Mouse (Mus musculus) ES-E14 (cell line): Measurements from ENCODE around the gene Cd5. TPM values are rescaled to one million over a fixed set of nuclear protein-coding genes. Genes with fewer than 3 reads are reported as not detected.

Experiments
- DNase-seq: peaks from one replicate; pipeline ENCODE4 v3.0.0-alpha.2; 2013; ENCODE audit warnings: low read depth, low spot score
- H3K27ac ChIP-seq: 2 replicates; pipeline ENCODE4 v1.5.1; 2012; ENCODE audit warnings: low read depth, mild to moderate bottlenecking, low read length, moderate library complexity, mixed read lengths; ENCODE audit not compliant: poor library complexity, insufficient read depth, severe bottlenecking
- H3K36me3 ChIP-seq: 2 replicates; pipeline ENCODE4 v1.6.1; 2012; ENCODE audit warnings: mild to moderate bottlenecking, low read length, moderate library complexity, mixed read lengths; ENCODE audit not compliant: control insufficient read depth, poor library complexity, insufficient read depth, severe bottlenecking
- H3K4me1 ChIP-seq, 2 experiments: fragments of 150-350 bp in 1 of 2; sonication (generic) in 1 of 2; 2 replicates each; pipeline ENCODE4 v1.6.1; 2012; ENCODE audit warnings: low read length in 2 of 2, mild to moderate bottlenecking in 1 of 2, mixed read lengths in 1 of 2; ENCODE audit not compliant: control insufficient read depth in 2 of 2, insufficient read depth in 2 of 2, poor library complexity in 1 of 2
- H3K4me3 ChIP-seq, 2 experiments: fragments of 150-350 bp in 1 of 2; sonication (generic) in 1 of 2; 2 replicates each; pipeline ENCODE4 v1.5.1; 2012; ENCODE audit warnings: low read length in 2 of 2, low read depth in 1 of 2, mild to moderate bottlenecking in 1 of 2, mixed read lengths in 1 of 2; ENCODE audit not compliant: insufficient read depth in 1 of 2, poor library complexity in 1 of 2, severe bottlenecking in 1 of 2
- H3K9ac ChIP-seq: 2 replicates; pipeline ENCODE4 v1.6.1; 2012; ENCODE audit warnings: low read depth, mild to moderate bottlenecking, low read length, mixed read lengths; ENCODE audit not compliant: poor library complexity, insufficient read depth, severe bottlenecking
- H3K9me3 ChIP-seq: fragments of 150-350 bp; sonication (generic); 2 replicates; pipeline ENCODE4 v1.6.1; 2012; ENCODE audit warnings: low read depth, mild to moderate bottlenecking, low read length; ENCODE audit not compliant: control insufficient read depth, insufficient read depth
- CHD2 ChIP-seq: IDR thresholded peaks from 2 replicates; pipeline ENCODE4 v1.6.1; 2014; ENCODE audit warnings: mild to moderate bottlenecking, low read depth, low read length, inconsistent platforms
- HCFC1 ChIP-seq: IDR thresholded peaks from 2 replicates; pipeline ENCODE4 v1.6.1; 2012; ENCODE audit warnings: low read length, inconsistent platforms, borderline replicate concordance; ENCODE audit not compliant: insufficient read depth
- MAFK ChIP-seq: IDR thresholded peaks from 2 replicates; pipeline ENCODE4 v1.6.1; 2014; ENCODE audit warnings: mild to moderate bottlenecking, low read depth, low read length, inconsistent platforms; ENCODE audit not compliant: insufficient read depth
- ZC3H11A ChIP-seq: IDR thresholded peaks from 2 replicates; pipeline ENCODE4 v1.6.1; 2012; ENCODE audit warnings: low read depth, mild to moderate bottlenecking, inconsistent platforms, low read length, borderline replicate concordance
- ZNF384 ChIP-seq: IDR thresholded peaks from 2 replicates; pipeline ENCODE4 v1.6.1; 2012; ENCODE audit warnings: low read depth, low read length, inconsistent platforms
- in situ Hi-C, 2 experiments: fragments of 600-800 bp; cut with MboI; formaldehyde crosslinking; loops; one replicate each; pipeline ENCODE4 v1.15.1; 2025; ENCODE audit warnings: low sequenced_read_pairs in 2 of 2, inconsistent platforms in 1 of 2; ENCODE audit not compliant: unreplicated experiment in 2 of 2
- total RNA-seq: library from RNA; depleted of rRNA; stranded (reverse); fragments of 300-350 nt; gene quantifications from 2 replicates; pipeline ENCODE4 v1.2.3, GENCODE M21; 2012

Cd5 gene
- total RNA-seq, 1 experiment, result not detected

- Histone ChIP-seq H3K27ac (no peak overlapping the region), H3K9ac (no peak overlapping the region), H3K4me3 (no peak overlapping the region), H3K4me1 (peaks cover 0 to 11% of the 10 kb centered on the region in 2 experiments; a peak in 1 of 4 replicates), H3K9me3 (no peaks in the 10 kb centered on the region), H3K36me3 (no peaks in the 10 kb centered on the region)
- in situ Hi-C loops, result no loop called here
- TF ChIP-seq HCFC1 (no peak), ZC3H11A (no peak), MAFK (no peak), CHD2 (no peak), ZNF384 (no peak)
- no peak for DNase-seq
Observed at GRCm38 (mm10) chr19:10738038-10738437, 764 bp downstream of the Cd5 start.

GRCm38 (mm10) chr19:10735861-10736260 lies 2.9 kb downstream of the Cd5 start:
- H3K9me3 ChIP-seq, result no peaks in the 10 kb centered on the region
- TF ChIP-seq HCFC1 (no peak), ZNF384 (no peak)
- in situ Hi-C loops, result no loop called here
- H3K4me3 ChIP-seq, result no peak overlapping the region
- H3K27ac ChIP-seq, result no peak overlapping the region
- no peak for DNase-seq
- no peak overlapping the region for H3K9ac ChIP-seq
- no peaks in the 10 kb centered on the region for H3K36me3 ChIP-seq
- peaks cover 0 to 5% of the 10 kb centered on the region in 2 experiments; a peak in 1 of 4 replicates for H3K4me1 ChIP-seq

GRCm38 (mm10) chr19:10735061-10735460 lies 3.7 kb downstream of the Cd5 start:
- no peak overlapping the region for H3K27ac ChIP-seq
- H3K4me1 ChIP-seq, result no peaks in the 10 kb centered on the region
- no peak overlapping the region for H3K9ac ChIP-seq
- TF ChIP-seq CHD2 (no peak), MAFK (no peak), ZC3H11A (no peak), HCFC1 (no peak), ZNF384 (no peak)
- no peak for DNase-seq
- no peaks in the 10 kb centered on the region for H3K9me3 ChIP-seq
- no peak overlapping the region for H3K4me3 ChIP-seq
- in situ Hi-C loops, result no loop called here
- H3K36me3 ChIP-seq, result no peaks in the 10 kb centered on the region

- Histone ChIP-seq H3K9ac (no peak overlapping the region), H3K4me3 (no peak overlapping the region), H3K4me1 (no peaks in the 10 kb centered on the region), H3K36me3 (no peaks in the 10 kb centered on the region), H3K9me3 (no peaks in the 10 kb centered on the region), H3K27ac (no peak overlapping the region)
- TF ChIP-seq CHD2, result no peak
- no peak for TF ChIP-seq ZC3H11A
- TF ChIP-seq ZNF384, result no peak
- TF ChIP-seq HCFC1, result no peak
- TF ChIP-seq MAFK, result no peak
- no peak for DNase-seq
- in situ Hi-C loops, result no loop called here
Observed at GRCm38 (mm10) chr19:10734554-10734953, 4.2 kb downstream of the Cd5 start.

GRCm38 (mm10) chr19:10733501-10734127 lies 5.2 kb downstream of the Cd5 start:
- TF ChIP-seq ZNF384 (no peak), CHD2 (no peak), HCFC1 (no peak), ZC3H11A (no peak), MAFK (no peak)
- in situ Hi-C loops, result no loop called here
- no peak for DNase-seq
- H3K4me3 ChIP-seq, result no peak overlapping the region
- H3K9me3 ChIP-seq, result no peaks in the 10 kb centered on the region
- no peaks in the 10 kb centered on the region for H3K36me3 ChIP-seq
- H3K4me1 ChIP-seq, result no peaks in the 10 kb centered on the region
- H3K27ac ChIP-seq, result no peak overlapping the region
- no peak overlapping the region for H3K9ac ChIP-seq
